Comparison of ENCODE assay signal across 22 mouse cellular contexts in the genomic region with DNA sequence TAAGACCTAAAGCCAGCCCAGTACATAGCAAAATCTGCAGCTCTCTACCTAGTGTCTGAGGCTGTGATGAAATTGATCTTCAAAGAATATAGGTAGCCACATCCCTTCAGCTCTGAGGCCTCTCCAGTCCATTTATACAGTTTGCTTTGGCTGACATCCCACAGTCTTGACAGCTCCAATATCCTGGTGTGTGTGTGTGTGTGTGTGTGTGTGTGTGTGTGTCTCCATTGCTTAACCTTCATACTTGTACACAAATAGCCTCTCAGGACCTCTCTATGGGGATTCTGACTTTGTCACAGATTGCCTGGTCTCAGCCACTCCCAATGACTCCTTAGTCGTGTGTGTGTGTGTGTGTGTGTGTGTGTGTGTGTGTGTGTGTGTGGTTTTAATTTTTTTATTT.
"Had no signal": no experiment of that assay in that cellular context is flagged by ENCODE, and none has a peak within 500 bp of the region (broad histone marks: within the 10 kb centered on the region; RNA-seq: fewer than 3 reads in every experiment).

No protein-coding gene starts in this region.

- H3K27me3 ChIP-seq: limb, embryonic 12.5 days; limb, embryonic 15.5 days; lung, embryonic 15.5 days; megakaryocyte, embryonic 14.5 days; midbrain, embryonic 13.5 days; neural tube, embryonic 13.5 days; stomach, embryonic 15.5 days had no signal

- H3K9ac ChIP-seq: limb, embryonic 12.5 days; limb, embryonic 15.5 days; liver, embryonic 14.5 days; lung, embryonic 15.5 days; midbrain, embryonic 13.5 days; neural tube, embryonic 13.5 days; stomach, embryonic 15.5 days had no signal

- DNase-seq: kidney, adult 18-20 months; kidney, postnatal 14 days; kidney, postnatal 4 days; left cerebral cortex, postnatal 4 days; retina, postnatal 1 day; right cerebral cortex, postnatal 25 days; spleen, adult 18-20 months; thymus, adult 2 months; thymus, postnatal 14 days; thymus, postnatal 4 days had no signal

- H3K27ac ChIP-seq: limb, embryonic 12.5 days; limb, embryonic 15.5 days; liver, embryonic 14.5 days; lung, embryonic 15.5 days; midbrain, embryonic 10.5 days; midbrain, embryonic 13.5 days; neural tube, embryonic 13.5 days; stomach, embryonic 15.5 days had no signal

- ATAC-seq: intestine, embryonic 16.5 days; midbrain, embryonic 13.5 days; midbrain, embryonic 16.5 days had no signal

- H3K4me2 ChIP-seq: limb, embryonic 12.5 days; limb, embryonic 15.5 days; lung, embryonic 15.5 days; midbrain, embryonic 13.5 days; neural tube, embryonic 13.5 days; stomach, embryonic 15.5 days had no signal

- H3K9me3 ChIP-seq: limb, embryonic 12.5 days; limb, embryonic 15.5 days; lung, embryonic 15.5 days; megakaryocyte, embryonic 14.5 days; midbrain, embryonic 10.5 days; midbrain, embryonic 13.5 days; neural tube, embryonic 13.5 days; stomach, embryonic 15.5 days had no signal

- H3K4me1 ChIP-seq: limb, embryonic 12.5 days; lung, embryonic 15.5 days; midbrain, embryonic 10.5 days; midbrain, embryonic 13.5 days; neural tube, embryonic 13.5 days; stomach, embryonic 15.5 days had no signal

- H3K4me3 ChIP-seq: limb, embryonic 12.5 days; limb, embryonic 15.5 days; lung, embryonic 15.5 days; megakaryocyte, embryonic 14.5 days; midbrain, embryonic 10.5 days; midbrain, embryonic 13.5 days; myocyte; neural tube, embryonic 13.5 days; stomach, embryonic 15.5 days had no signal
